Mouse (Mus musculus) cerebellum, postnatal 4 days (tissue): ENCODE data around the gene Ptpn5.

Experiments
- DNase-seq, 2 experiments: peaks; one replicate each; pipeline ENCODE4 v3.0.0; 2022; ENCODE audit warnings: low spot score in 2 of 2, mixed read lengths in 1 of 2

The Ptpn5 gene

DNA sequence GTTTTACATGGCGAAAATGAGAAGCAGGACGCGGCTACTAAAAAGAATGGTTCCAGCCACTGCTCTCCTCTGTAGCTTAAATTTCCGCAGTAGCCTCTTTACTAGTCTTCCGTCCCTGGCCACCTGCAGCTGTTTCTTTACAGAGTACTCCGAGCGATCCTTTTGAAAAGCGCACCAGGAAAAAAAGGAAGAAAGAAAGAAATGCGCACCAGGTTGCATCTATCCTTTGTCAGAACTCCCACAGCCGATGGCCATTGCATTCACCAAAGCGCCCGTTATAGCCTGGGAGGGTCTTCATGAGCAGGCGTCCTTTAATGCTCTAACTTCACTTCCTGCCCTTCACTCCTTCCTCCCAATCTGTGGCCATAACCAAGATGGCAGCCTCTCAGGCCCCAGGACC, at the start of gene Ptpn5:
TSS of gene Ptpn5 (minus strand) at position 354 of the 400 bp plus-strand sequence.
- no peak for DNase-seq

- DNase-seq = no peak
These were observed 37.3 kb upstream of the Ptpn5 start for GRCm38 (mm10) chr7:47170814-47171213.

DNA sequence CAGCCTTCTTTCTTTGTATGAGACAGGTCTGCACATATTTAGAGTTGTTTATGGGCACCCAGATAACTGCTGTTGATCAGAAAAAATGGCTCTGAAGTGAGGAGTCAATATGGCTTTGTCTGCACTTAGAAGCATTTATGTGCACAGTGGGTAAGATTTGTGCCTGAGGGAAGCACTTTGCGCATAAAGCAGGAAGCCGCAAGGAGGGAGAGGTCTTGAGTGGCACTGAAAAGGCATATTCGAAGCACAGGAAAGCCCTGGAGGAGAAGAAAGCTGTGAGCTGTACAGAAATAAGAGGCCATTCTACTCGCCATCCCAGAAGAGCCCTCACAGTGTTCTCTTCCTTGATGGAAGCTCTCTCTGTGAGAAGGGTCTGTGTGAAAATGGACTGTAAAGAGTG, 31.5 kb upstream of the Ptpn5 start:
- no peak for DNase-seq

DNA sequence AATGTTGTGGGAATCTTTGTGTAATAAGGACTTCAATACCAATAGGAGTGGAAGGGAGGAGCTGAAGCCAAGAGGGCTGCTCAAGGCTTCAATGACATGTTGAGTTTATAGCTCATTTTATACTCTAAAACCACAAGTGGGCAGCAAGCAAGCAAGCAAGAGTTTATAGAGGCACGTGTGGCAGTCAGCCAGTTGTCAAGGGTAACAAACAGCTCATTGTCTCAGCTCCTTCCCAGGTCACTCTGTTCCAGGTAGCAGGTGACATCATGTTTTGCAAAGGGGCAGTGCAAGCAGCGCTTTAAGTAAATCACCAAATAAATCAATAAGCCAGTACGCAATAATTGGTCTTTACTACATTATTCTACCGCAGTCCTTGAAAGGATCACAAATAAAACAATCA, 29.7 kb upstream of the Ptpn5 start:
- DNase-seq = no peak

GRCm38 (mm10) chr7:47158451-47158850, 25.0 kb upstream of the Ptpn5 start:
- DNase-seq = no peak

GRCm38 (mm10) chr7:47157743-47158142, 24.3 kb upstream of the Ptpn5 start:
- DNase-seq = no peak

DNA sequence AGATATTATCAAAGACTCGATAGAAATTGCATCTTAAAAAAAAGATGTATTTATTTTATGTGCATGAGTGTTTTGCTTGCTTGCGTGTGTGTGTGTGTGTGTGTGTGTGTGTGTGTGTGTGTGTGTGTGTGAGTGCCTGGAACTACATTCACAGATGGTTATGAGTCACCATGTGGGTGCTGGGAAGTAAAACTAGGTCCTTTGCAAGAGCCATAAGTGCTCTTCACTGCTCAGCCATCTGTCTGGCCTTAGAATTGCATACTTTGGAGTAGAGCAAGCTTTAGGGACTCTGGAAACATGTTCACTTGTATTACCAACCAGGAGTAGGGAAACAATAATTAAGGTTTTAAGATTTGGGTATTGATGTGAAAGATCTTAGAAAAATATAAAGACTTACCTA, 22.4 kb upstream of the Ptpn5 start:
- no peak for DNase-seq

DNA sequence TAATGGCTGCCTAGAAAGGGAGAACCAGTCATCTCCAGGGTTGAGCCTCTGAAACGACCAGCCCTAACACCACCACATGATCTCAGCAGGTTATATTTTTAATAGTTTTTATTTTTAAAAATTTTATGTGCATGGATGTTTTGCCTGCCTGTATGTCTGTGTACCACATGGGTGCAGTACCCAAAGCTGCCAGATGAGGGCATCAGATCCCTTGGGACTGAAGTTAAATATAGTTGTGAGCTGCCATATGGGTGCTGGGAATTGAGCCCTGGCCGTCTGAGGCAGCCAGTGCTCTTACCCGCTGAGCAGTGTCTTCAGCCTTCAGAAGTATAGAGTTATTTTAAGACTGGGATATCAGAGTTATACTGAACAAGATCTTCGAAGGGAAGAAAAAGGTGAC, 21.9 kb upstream of the Ptpn5 start:
- no peak for DNase-seq

DNA sequence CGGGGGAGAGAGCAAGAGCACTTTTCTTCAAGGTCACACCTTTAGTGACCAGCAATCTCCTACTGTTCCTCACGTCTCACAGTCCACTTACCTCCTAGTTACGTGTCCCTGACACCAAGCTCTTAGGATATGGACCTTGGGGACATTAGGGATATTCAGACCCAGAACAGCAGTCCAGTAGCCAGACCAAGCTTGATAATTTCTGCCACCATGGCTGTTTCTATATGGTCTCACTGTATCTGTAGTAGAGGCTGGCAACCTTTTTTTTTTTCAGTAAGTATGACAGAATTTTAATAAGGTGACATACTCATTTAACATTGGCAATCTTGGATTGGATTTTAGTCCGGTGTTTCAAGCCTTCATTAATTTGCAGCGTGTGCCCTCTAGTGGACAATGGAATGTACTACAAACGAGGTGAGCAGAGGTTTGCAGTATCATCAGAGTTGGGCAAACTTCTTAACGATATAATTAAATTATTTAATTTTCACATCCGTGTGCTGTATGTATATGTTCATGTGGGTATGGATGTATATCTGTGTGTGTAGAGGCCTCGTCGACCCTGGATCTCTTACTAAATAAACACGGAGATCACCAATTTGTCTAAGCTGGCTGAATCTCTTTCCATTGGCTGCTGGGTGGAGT, 17.1 kb upstream of the Ptpn5 start:
- peak in 1 of 2 experiments; percentile 34 for DNase-seq

GRCm38 (mm10) chr7:47148298-47148697, 14.8 kb upstream of the Ptpn5 start:
- DNase-seq = no peak

GRCm38 (mm10) chr7:47146034-47146812, 12.7 kb upstream of the Ptpn5 start:
- peak in 1 of 2 experiments; percentile 33 for DNase-seq

- DNase-seq = no peak
These were observed 10.8 kb upstream of the Ptpn5 start for GRCm38 (mm10) chr7:47144299-47144698.

GRCm38 (mm10) chr7:47139823-47140325, 6.4 kb upstream of the Ptpn5 start:
- DNase-seq = no peak

DNA sequence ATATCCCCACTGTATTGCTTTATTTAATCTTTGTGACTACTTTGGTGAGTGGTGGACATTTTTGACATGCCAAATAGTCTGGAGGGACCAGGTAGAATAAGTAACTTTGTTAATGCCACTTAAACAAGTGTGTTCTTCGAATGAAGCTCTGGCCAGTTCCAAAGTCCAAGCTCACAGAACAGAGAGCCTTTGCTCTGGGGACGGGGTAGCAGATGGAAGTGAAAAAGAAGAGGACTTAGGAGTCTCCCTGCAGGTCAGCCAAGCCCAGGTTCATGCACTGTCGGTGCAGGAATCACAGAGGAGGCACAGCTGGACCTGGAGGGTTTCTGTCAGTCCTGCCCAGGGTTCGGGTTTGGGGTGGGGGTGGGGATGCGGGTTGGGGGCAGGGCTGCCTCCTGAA, 1.1 kb upstream of the Ptpn5 start:
- DNase-seq = no peak

GRCm38 (mm10) chr7:47132931-47133260, 588 bp downstream of the Ptpn5 start:
- no peak for DNase-seq

GRCm38 (mm10) chr7:47132180-47132930, 1.1 kb downstream of the Ptpn5 start:
- DNase-seq = peak; percentile 60 to 73

DNA sequence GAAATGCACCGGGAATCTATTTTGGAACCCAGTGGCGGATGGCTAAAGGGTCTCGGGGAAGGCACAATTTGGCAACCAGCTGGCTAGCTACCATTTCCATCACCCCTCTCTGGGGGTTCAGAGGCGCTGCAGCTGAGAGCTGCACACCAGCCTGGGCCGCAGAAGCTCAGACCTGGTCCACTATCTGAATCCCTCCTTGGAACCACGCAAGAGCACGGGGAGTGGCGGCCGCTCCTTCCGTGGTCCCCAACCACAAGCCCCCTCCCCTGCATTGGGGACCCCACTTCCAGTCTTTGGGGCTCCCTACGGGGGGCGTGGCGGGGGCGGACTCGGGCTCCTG, 1.7 kb downstream of the Ptpn5 start:
- no peak for DNase-seq

- no peak for DNase-seq
These were observed 2.2 kb downstream of the Ptpn5 start for GRCm38 (mm10) chr7:47131258-47131657.

DNA sequence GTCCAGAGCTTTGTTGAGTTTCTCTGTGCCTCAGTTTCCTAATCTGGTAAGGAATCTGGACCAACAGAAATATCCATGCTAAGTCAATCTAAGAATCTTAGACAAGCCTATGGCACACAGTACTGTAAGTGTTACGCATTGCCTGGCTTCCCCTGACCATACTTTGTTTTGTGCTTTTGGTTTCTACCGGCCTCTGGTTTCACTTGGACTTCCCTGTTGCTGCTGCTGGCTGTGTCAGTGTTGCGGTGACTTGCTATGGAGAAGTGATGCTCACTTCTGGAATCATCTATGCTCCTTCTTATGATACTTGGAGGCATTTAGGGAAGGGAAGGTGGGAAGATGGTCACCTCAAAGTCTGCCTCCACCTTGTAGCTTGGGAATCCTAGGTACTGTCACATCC, 11.5 kb downstream of the Ptpn5 start:
- no peak for DNase-seq

DNA sequence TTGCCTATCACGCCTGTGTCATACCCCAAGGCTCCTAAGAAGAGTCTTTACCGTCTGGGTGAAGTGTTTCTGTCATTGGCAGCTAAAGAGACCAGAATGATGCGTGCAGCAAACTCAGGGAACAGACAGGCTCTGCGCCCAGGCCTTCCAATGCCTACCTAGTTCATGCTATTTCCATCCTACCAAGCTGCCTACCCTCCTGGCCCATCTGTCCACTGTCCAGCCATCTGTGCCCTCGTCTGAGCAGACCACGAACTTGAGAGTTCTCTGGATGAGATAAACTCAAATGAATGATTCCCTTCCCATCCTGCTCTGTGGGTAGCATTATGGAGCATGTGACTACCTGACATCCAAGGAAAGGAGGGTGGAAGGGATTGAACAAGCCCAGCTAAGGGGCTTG, 16.8 kb downstream of the Ptpn5 start:
- no peak for DNase-seq

GRCm38 (mm10) chr7:47115491-47115890, 18.0 kb downstream of the Ptpn5 start:
- no peak for DNase-seq

- DNase-seq = no peak
These were observed 20.1 kb downstream of the Ptpn5 start for GRCm38 (mm10) chr7:47113383-47113782.

DNA sequence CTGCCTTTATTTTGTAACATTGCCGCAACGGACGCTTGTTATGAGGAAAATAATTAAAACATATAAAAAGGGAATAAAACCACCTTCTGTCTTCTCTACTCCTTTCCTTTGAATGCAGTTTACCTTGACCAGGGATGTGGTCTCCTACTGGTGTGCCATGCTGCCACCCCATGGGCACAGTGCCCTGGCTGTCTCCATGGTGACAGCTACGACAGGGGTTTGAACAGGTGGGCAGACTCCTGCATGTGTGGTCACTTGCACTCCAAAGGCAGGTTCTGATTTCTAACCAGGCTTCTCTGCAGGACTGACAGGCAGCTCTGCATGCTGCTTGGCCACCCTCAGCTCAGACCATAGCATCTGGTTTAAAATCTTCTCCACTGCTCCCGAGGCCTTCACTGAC, 21.4 kb downstream of the Ptpn5 start:
- no peak for DNase-seq
